Mouse (Mus musculus) liver, adult 2 months (tissue): Measurements from ENCODE around the gene Enoph1.

Experiments used
- CTCF ChIP-seq: fragments of 200-500 bp; IDR thresholded peaks from 2 replicates; pipeline ENCODE4 v1.5.1; 2011; ENCODE audit warnings: low read depth, low read length, control low read depth
- POLR2A ChIP-seq: fragments of 200-500 bp; IDR thresholded peaks from 2 replicates; pipeline ENCODE4 v1.6.1; 2011; ENCODE audit warnings: low read length, control low read depth; ENCODE audit not compliant: insufficient read depth; ENCODE audit errors: extremely low read depth

DNA sequence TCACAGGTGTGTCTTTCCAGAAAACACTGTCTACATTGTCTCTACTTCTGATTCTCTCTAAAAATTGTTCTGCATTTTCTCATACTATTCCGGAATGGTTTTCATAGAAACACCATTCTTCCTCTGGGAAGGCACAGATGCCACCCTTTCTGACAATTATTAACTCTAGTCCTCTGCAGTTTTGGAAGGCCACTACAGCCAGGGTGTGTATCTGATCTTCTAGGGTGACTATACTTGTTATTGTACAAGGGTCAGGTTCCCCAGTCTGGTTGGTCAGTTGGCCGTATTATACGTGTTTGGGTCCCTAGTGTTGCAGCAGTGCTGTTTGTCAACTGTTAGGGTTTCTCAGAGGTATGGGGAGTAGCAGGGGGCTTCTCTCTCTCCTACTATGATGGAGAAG, 45.1 kb upstream of the Enoph1 start:
- TF ChIP-seq CTCF (no peak), POLR2A (no peak)
